Mouse (Mus musculus) midbrain, embryonic 13.5 days (tissue): ENCODE data around the gene Smim5. TPM values are rescaled to one million over a fixed set of nuclear protein-coding genes. Genes with fewer than 3 reads are reported as not detected.

Experiments used
- ATAC-seq: fragments of 200-750 bp; cut with Nextera tagmentation; 2 replicates; pipeline ENCODE4 v1.8.0; 2017; ENCODE audit warnings: mild to moderate bottlenecking, moderate TSS enrichment, moderate library complexity
- H3K27ac ChIP-seq: fragments of 300-500 bp; sonication (generic); 2 replicates; pipeline ENCODE4 v1.5.1; 2015; ENCODE audit warnings: inconsistent platforms, mild to moderate bottlenecking, moderate library complexity
- H3K27me3 ChIP-seq: fragments of 300-500 bp; sonication (generic); 2 replicates; pipeline ENCODE4 v1.6.1; 2015; ENCODE audit warnings: mild to moderate bottlenecking, inconsistent platforms
- H3K36me3 ChIP-seq: fragments of 300-500 bp; sonication (generic); 2 replicates; pipeline ENCODE4 v1.6.1; 2015; ENCODE audit warnings: mild to moderate bottlenecking, inconsistent platforms
- H3K4me1 ChIP-seq: fragments of 300-500 bp; sonication (generic); replicated peaks from 2 replicates; pipeline ENCODE4 v1.6.1; 2015; ENCODE audit warnings: inconsistent platforms
- H3K4me2 ChIP-seq: fragments of 300-500 bp; sonication (generic); replicated peaks from 2 replicates; pipeline ENCODE4 v1.6.1; 2015; ENCODE audit warnings: moderate library complexity, mild to moderate bottlenecking, inconsistent platforms
- H3K4me3 ChIP-seq: fragments of 300-500 bp; sonication (generic); replicated peaks from 2 replicates; pipeline ENCODE4 v1.5.1; 2015; ENCODE audit warnings: mild to moderate bottlenecking, inconsistent platforms
- H3K9ac ChIP-seq: fragments of 300-500 bp; sonication (generic); replicated peaks from 2 replicates; pipeline ENCODE4 v1.6.1; 2015; ENCODE audit warnings: mild to moderate bottlenecking, inconsistent platforms
- H3K9me3 ChIP-seq: fragments of 300-500 bp; sonication (generic); 2 replicates; pipeline ENCODE4 v1.6.1; 2016; ENCODE audit warnings: mild to moderate bottlenecking, inconsistent platforms
- WGBS: fragments of 180-500 bp; shearing (Covaris S2); methylation state at CpG from one replicate; pipeline ENCODE4 v1.1.7; 2015; 5-methylcytosine and 5-hydroxymethylcytosine counted together
- polyA plus RNA-seq: library from polyadenylated mRNA; unstranded; fragments of >200 nt; fragmentation: Nextera tagmentation; extraction: Ambion mirVana; gene quantifications from 2 replicates; pipeline ENCODE4 v1.2.1, GENCODE M21; 2015

The Smim5 gene
- polyA plus RNA-seq, 1 experiment from 2014 or later: 1.4 TPM

DNA sequence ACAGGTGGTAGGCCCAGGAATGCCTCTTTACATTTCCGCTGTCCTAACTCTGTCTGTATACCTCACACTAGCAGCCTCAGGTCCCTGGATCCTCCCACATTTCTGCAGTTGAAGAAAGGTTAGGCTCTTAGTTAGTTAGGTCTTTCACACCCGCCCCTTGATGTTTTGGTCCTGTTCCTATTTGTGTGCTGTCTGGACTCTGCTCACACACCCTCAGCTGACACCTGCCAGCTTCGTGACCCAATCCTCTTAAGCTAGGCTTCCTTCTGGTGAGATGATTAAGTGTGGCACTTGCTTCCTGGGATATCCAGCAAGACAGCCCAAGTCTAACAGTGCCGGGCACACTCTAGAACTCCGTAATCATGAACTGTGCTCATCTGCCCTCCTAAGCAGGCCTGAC lies 6.8 kb downstream of the Smim5 start:
- 90% methylated on average over 5 of the region's 5 CpGs for WGBS
- ATAC-seq: no peak
- no peak overlapping the region for H3K4me2 ChIP-seq

DNA sequence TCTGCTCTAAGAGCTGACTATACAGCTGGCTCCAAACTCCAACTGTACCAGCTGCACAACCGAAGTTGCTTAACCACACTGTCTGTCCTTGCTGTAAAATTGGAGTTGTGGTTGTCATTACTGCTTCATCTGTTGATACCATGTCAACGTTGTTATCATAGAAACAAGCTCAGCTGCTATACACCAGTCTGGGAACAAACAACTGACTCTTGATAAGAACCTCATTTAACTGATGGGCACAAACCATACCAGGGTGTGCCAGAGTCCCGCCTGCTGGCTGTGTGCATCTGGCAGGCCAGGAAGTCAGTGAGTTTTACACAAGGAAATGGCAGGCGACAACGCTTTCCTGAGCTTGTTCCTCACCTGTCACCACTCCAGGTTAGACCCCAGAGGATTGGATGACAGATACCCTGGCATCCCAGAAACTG lies 11.4 kb downstream of the Smim5 start:
- ATAC-seq: no peak
- WGBS: 96% methylated on average over 5 of the region's 5 CpGs
- Histone ChIP-seq H3K9ac (no peak overlapping the region), H3K27me3 (no peaks in the 10 kb centered on the region), H3K36me3 (peaks cover 61% of the 10 kb centered on the region), H3K4me2 (no peak overlapping the region), H3K9me3 (no peaks in the 10 kb centered on the region), H3K4me1 (no peaks in the 10 kb centered on the region), H3K4me3 (no peak overlapping the region), H3K27ac (no peak overlapping the region)

More for the DNA sequence above, 6.8 kb downstream of the Smim5 start:
- H3K36me3 ChIP-seq: peaks cover 29% of the 10 kb centered on the region
- no peaks in the 10 kb centered on the region for H3K9me3 ChIP-seq
- no peak overlapping the region for H3K4me3 ChIP-seq
- no peak overlapping the region for H3K27ac ChIP-seq
- 0 out of 2 replicates have a peak, but pooled peaks cover 17% of the 10 kb centered on the region for H3K4me1 ChIP-seq
- H3K27me3 ChIP-seq: no peaks in the 10 kb centered on the region
- H3K9ac ChIP-seq: 0 out of 2 replicates have a peak overlapping the region, but pooled peaks have one; percentile 23

DNA sequence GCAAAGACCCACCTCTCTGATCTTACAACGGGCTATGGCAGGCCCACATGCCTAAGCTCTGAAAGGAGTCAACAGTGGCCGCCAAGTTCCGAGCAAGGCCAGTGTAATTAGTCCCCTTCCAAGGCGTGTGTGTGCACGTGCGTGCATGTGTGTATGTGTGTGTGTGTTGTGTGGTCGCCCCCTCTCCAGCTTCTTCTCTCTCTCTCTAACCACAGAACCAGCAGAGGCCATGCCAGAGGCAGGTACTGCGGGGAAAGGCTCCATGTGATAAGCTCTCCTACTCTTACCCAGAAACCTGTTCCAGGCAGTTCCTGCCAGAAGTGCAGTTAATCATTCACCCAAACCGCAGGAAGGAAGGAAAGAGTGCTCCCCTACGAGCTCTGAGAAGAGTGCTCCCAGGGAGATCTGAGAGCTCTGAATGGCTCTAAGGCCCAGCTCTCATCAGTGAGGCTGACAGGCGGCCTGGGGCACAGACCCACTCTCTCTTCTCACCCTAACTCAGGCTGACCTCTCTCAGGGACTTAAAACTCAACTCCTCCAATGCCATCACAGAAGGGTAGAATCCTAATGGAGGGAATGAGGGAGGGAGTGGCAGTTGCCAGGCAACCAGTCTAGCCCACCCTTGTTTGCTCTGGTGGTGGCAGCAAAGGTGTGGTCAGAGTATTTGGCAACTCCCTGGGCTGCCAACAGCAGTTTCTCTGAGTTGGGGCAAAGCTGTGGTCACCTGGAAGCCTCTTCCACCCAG lies 12.0 kb downstream of the Smim5 start, which contains the start of gene Smim6:
Gene Smim6 (plus strand): TSS at position 386 of the 745 bp plus-strand sequence.
- Histone ChIP-seq H3K27me3 (no peaks in the 10 kb centered on the region), H3K36me3 (peaks cover 68% of the 10 kb centered on the region), H3K27ac (no peak within 1 kb of the TSS), H3K4me1 (no peaks in the 10 kb centered on the region), H3K9ac (no peak within 1 kb of the TSS), H3K4me3 (no peak within 1 kb of the TSS), H3K4me2 (no peak within 1 kb of the TSS), H3K9me3 (no peaks in the 10 kb centered on the region)
- no peak for ATAC-seq
- whole genome bisulfite sequencing: 88% methylated on average over 11 of the region's 11 CpGs

DNA sequence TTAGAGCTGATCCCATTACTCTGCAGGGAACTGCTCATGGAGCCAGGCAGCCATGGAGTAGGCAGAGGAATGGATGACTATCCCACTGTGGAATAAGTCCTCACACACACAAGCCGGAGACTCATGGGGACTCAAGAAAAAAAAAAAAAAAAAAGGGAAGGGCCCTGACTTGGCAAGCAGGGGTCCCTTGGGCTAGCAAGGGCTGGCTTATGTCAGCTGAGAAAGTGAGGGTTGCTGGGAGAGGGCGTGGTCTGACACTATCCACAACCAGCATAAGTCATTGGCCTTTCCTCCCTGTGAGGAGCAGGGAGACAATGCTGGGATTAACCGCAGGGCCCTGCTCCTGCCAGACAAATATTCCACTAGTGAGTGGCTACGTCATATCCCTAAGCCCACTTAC lies 16.8 kb downstream of the Smim5 start:
- 85% methylated on average over 4 of the region's 4 CpGs for WGBS
- Histone ChIP-seq H3K4me2 (no peak overlapping the region), H3K27me3 (no peaks in the 10 kb centered on the region), H3K4me1 (no peaks in the 10 kb centered on the region), H3K27ac (no peak overlapping the region), H3K4me3 (no peak overlapping the region), H3K9me3 (no peaks in the 10 kb centered on the region), H3K9ac (no peak overlapping the region), H3K36me3 (peaks cover 64% of the 10 kb centered on the region)
- ATAC-seq: no peak

DNA sequence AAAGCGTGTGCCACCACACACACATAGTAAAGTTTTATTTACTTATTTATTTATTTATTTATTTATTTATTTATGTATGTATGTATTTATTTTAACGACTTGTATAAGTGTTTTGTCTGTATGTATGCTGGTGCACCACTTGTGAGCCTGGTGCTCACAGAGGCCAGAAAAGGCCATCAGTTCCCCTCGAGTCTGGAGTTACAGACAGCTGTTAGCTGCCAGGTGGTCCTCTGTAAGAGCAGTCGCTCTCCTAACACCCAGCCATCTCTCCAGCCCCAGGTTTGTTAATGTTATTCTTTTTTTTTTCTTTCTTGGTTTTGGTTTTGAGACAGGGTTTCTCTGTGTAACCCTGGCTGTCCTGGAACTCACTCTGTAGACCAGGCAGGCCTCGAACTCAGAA lies 18.9 kb downstream of the Smim5 start:
- no peaks in the 10 kb centered on the region for H3K4me1 ChIP-seq
- H3K9me3 ChIP-seq: no peaks in the 10 kb centered on the region
- no peak overlapping the region for H3K27ac ChIP-seq
- WGBS: 89% methylated on average over 5 of the region's 5 CpGs
- no peak for ATAC-seq
- no peaks in the 10 kb centered on the region for H3K27me3 ChIP-seq
- H3K9ac ChIP-seq: no peak overlapping the region
- H3K4me2 ChIP-seq: no peak overlapping the region
- no peak overlapping the region for H3K4me3 ChIP-seq
- peaks cover 63% of the 10 kb centered on the region for H3K36me3 ChIP-seq

DNA sequence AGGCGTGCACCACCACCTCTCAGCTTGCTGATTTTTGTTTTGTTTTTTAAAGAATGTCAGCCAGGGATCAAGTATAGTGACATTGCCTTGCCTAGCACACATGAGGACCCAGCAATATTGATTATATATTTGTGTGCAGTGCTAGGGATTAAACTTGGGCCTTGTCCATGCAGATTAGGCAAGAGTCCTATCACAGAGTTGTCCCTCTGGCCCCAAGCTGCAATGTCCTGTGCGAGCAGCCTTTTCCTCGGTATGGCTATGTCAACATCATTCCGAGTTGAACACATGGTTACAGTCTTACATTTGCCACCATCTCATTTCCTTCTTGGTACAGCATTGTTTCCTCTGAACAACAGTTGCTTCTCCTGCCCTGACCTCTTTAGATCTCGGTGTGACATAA lies 19.3 kb downstream of the Smim5 start:
- no peaks in the 10 kb centered on the region for H3K9me3 ChIP-seq

DNA sequence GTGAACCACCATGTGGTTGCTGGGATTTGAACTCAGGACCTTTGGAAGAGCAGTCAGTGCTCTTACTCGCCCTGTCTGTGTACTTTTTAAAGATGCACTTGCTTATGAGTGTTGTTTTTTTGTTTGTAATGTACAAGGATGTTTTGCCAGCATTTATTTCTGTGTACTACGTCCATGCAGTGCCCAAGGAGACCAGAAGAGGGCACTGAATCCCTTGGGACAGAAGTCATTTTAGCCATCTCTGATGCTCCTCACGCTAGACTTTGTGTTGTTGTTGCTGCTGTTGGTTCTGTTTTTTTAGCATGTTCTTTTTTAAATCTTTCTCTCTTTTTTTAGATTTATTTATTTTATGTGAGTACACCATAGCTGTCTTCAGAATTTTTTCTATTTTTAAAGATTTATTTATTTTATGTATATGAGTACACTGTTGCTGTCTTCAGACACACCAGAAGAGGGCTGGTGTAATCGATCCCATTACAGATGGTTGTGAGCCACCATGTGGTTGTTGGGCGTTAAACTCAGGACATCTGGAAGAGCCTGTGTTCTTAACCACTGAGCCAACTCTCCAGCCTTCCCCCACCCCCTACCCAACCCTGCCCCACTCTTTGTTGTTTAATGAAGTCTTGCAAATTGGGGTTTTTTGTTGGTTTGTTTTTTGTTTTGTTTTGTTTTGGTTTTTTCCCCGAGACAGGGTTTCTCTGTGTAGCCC lies 20.5 kb downstream of the Smim5 start:
- H3K4me1 ChIP-seq: no peaks in the 10 kb centered on the region
- no peak overlapping the region for H3K4me3 ChIP-seq
- ATAC-seq: no peak
- no peak overlapping the region for H3K9ac ChIP-seq
- no peaks in the 10 kb centered on the region for H3K27me3 ChIP-seq
- 55% methylated on average over 6 of the region's 6 CpGs for WGBS
- H3K36me3 ChIP-seq: peaks cover 58% of the 10 kb centered on the region
- H3K9me3 ChIP-seq: no peaks in the 10 kb centered on the region
- no peak overlapping the region for H3K4me2 ChIP-seq
- H3K27ac ChIP-seq: no peak overlapping the region

More for the DNA sequence above, 19.3 kb downstream of the Smim5 start:
- Histone ChIP-seq H3K4me1 (no peaks in the 10 kb centered on the region), H3K4me3 (no peak overlapping the region), H3K36me3 (peaks cover 62% of the 10 kb centered on the region), H3K27ac (no peak overlapping the region), H3K9ac (no peak overlapping the region), H3K27me3 (no peaks in the 10 kb centered on the region), H3K4me2 (no peak overlapping the region)
- WGBS: 97% methylated on average over 5 of the region's 5 CpGs
- ATAC-seq: no peak

DNA sequence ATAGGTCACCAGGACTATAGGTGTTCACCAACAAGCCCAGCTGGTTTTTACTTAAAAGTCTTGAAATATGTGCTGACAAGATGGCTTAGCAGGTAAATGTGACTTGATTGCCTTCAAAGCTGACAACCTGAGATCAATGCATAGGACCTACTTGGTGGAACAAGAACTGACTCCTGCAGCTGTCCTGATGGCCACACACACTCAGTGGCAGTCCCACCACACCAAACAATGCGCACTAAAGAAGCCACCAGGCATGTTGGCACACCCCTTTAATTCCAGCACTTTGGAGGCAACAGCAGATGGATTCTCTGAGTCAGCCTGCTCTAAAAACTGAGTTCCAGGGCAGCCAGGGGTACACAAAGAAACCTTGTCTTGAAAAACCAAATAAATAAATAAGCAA lies 22.2 kb downstream of the Smim5 start:
- Histone ChIP-seq H3K27me3 (no peaks in the 10 kb centered on the region), H3K9me3 (no peaks in the 10 kb centered on the region), H3K9ac (no peak overlapping the region), H3K36me3 (peaks cover 40% of the 10 kb centered on the region), H3K27ac (no peak overlapping the region), H3K4me1 (no peaks in the 10 kb centered on the region), H3K4me2 (no peak overlapping the region), H3K4me3 (no peak overlapping the region)
- no peak for ATAC-seq
- 87% methylated on average over 1 of the region's 1 CpGs for WGBS

DNA sequence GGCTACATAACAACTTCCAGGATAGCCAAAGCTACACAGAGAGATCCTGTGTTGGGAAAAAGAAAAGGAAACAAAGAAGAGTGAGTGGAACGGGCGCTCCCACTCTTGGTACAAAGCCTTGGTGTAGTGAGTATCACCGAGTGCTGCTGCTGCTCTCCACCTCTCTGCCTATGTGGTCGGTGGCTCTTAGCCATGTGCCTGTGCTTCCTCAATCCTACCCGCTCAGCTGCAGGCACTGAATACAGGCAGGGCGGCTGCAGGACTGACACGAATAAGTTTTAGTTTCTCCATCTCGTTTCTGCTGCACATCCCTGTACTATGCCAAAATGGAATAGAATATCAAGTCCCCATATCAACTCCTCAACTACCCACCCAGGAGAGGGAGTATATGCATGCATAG lies 29.3 kb downstream of the Smim5 start:
- ATAC-seq: no peak
- no peak overlapping the region for H3K9ac ChIP-seq
- WGBS: 89% methylated on average over 8 of the region's 8 CpGs

DNA sequence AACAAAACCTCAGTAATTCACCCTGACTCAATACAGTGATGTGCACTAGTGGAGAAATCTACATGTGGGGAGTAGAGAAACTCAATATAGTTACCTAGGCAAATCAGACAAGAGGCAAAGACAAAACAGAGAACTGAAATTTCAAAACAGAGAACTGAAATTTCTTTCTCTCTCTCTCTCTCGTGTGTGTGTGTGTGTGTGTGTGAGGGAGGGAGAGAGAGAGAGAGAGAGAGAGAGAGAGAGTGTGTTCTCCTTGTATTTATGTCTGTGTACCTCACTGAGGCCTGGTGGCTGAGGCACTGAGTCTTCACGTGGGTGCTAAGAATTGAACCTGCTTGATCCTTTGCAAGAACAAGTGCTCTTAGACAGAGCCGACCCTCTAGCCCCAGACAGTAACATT lies 30.1 kb downstream of the Smim5 start:
- Histone ChIP-seq H3K36me3 (peaks cover 27% of the 10 kb centered on the region), H3K4me1 (peaks cover 22% of the 10 kb centered on the region), H3K9ac (no peak overlapping the region), H3K9me3 (no peaks in the 10 kb centered on the region), H3K4me3 (no peak overlapping the region), H3K27ac (no peak overlapping the region), H3K4me2 (no peak overlapping the region), H3K27me3 (no peaks in the 10 kb centered on the region)
- no peak for ATAC-seq
- WGBS: 75% methylated on average over 3 of the region's 3 CpGs

More for the DNA sequence above, 29.3 kb downstream of the Smim5 start:
- Histone ChIP-seq H3K4me2 (no peak overlapping the region), H3K9me3 (no peaks in the 10 kb centered on the region), H3K4me3 (no peak overlapping the region), H3K27ac (no peak overlapping the region), H3K27me3 (no peaks in the 10 kb centered on the region), H3K36me3 (peaks cover 34% of the 10 kb centered on the region), H3K4me1 (peaks cover 14% of the 10 kb centered on the region)

DNA sequence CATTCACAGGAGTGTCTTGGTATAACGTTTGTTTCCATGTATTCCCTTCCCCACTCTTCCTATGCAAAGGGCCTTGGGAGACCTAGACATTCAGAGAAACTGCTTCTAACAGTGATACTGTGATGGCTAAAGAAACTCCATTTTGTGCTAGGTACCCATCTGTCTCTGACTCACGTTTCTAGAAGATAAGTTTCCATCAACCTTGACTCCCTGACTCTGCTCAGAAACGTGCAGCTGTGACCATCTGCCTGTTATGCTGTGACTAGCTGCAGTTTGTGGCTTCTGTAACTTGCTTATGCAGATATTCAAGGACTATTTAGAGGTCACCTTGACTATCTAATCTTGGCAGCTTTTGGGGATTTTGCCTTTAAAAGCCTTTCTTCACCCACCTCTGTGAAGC lies 31.5 kb downstream of the Smim5 start:
- H3K36me3 ChIP-seq: peaks cover 37% of the 10 kb centered on the region
- no peak overlapping the region for H3K4me2 ChIP-seq
- peaks cover 30% of the 10 kb centered on the region for H3K4me1 ChIP-seq
- H3K27ac ChIP-seq: no peak overlapping the region
- no peak overlapping the region for H3K9ac ChIP-seq
- ATAC-seq: no peak
- no peaks in the 10 kb centered on the region for H3K9me3 ChIP-seq
- no peak overlapping the region for H3K4me3 ChIP-seq
- WGBS: 79% methylated on average over 3 of the region's 3 CpGs
- no peaks in the 10 kb centered on the region for H3K27me3 ChIP-seq

DNA sequence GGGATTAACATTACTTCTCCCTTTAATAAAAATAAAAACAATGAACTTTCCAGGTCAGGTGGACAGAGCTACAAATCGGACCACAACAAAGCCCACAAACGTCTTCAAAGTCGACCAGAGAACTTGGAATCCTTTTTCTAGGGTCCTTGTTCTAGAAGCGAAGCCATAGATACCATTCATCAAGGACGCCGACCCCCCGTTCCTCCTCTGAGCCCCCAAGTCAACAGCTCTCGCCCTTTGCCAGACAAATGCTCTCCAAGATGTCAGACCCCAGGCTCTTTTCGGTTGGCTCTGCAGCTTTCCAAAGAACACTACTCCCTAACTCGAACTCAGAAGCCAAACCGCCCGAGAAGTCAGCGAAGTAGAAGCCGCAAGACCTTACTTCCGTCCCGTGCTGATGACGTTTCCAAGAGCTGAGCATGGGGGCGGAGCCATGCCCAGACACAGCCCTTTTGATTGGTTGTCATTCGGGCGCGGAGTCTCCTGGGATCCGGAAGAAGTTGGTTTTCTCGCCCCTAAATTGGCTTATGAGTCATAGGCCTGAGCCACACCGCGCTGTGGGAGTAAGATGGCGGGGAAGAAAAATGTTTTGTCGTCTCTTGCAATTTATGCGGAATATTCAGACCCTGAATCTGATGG lies 33.5 kb downstream of the Smim5 start, which contains the start of the genes Sap30bp and Recql5:
Gene Sap30bp (plus strand): TSS at position 175 of the 639 bp plus-strand sequence.
Gene Recql5 (minus strand): TSS at position 370 of the 639 bp plus-strand sequence.
- no peaks in the 10 kb centered on the region for H3K27me3 ChIP-seq
- H3K4me1 ChIP-seq: peaks cover 33% of the 10 kb centered on the region
- H3K9me3 ChIP-seq: no peaks in the 10 kb centered on the region
- H3K27ac ChIP-seq: peak within 1 kb of the TSS; percentile 52
- H3K36me3 ChIP-seq: peaks cover 42% of the 10 kb centered on the region
- peak; percentile 99 for ATAC-seq
- peak within 1 kb of the TSS; percentile 89 for H3K9ac ChIP-seq
- peak within 1 kb of the TSS; percentile 98 for H3K4me2 ChIP-seq
- under 1% methylated on average over 28 of the region's 28 CpGs for WGBS
- peak within 1 kb of the TSS; percentile 94 for H3K4me3 ChIP-seq
